Mouse (Mus musculus) neural tube, embryonic 14.5 days (tissue): ENCODE measurements around the gene Sh2d2a. TPM values are rescaled to one million over a fixed set of nuclear protein-coding genes. Genes with fewer than 3 reads are reported as not detected.
"Not testable (repeated sequence)": the region's sequence is repeated elsewhere in the genome, so short reads cannot be mapped to it uniquely, and the experiment has no call there.

Source experiments
- ATAC-seq: fragments of 200-750 bp; cut with Nextera tagmentation; 2 replicates; pipeline ENCODE4 v1.8.0; 2017; ENCODE audit warnings: low read depth, mild to moderate bottlenecking, moderate TSS enrichment, moderate library complexity
- H3K27ac ChIP-seq: fragments of 300-500 bp; sonication (generic); 2 replicates; pipeline ENCODE4 v1.5.1; 2014; ENCODE audit warnings: low read depth, mild to moderate bottlenecking, control low read depth, low read length, moderate library complexity, mixed read lengths
- H3K27me3 ChIP-seq: fragments of 300-500 bp; sonication (generic); 2 replicates; pipeline ENCODE4 v1.6.1; 2014; ENCODE audit warnings: low read length; ENCODE audit not compliant: control insufficient read depth, insufficient read depth
- H3K36me3 ChIP-seq: fragments of 300-500 bp; sonication (generic); 2 replicates; pipeline ENCODE4 v1.6.1; 2014; ENCODE audit warnings: low read length, mixed read lengths; ENCODE audit not compliant: control insufficient read depth, insufficient read depth
- H3K4me1 ChIP-seq: fragments of 300-500 bp; sonication (generic); 2 replicates; pipeline ENCODE4 v1.6.1; 2014; ENCODE audit warnings: low read length; ENCODE audit not compliant: control insufficient read depth, insufficient read depth
- H3K4me2 ChIP-seq: fragments of 300-500 bp; sonication (generic); 2 replicates; pipeline ENCODE4 v1.6.1; 2014; ENCODE audit warnings: mild to moderate bottlenecking, low read depth, low read length, control low read depth
- H3K4me3 ChIP-seq: fragments of 300-500 bp; sonication (generic); 2 replicates; pipeline ENCODE4 v1.5.1; 2014; ENCODE audit warnings: low read depth, low read length, control low read depth, mixed read lengths
- H3K9ac ChIP-seq: fragments of 300-500 bp; sonication (generic); replicated peaks from 2 replicates; pipeline ENCODE4 v1.6.1; 2014; ENCODE audit warnings: low read depth, mild to moderate bottlenecking, control low read depth, low read length, mixed read lengths
- H3K9me3 ChIP-seq: fragments of 300-500 bp; sonication (generic); 2 replicates; pipeline ENCODE4 v1.6.1; 2016; ENCODE audit warnings: low read length; ENCODE audit not compliant: control insufficient read depth
- WGBS: fragments of 180-500 bp; shearing (Covaris S2); extraction: QIAGEN DNeasy Blood & Tissue Kit; methylation state at CpG from one replicate; pipeline ENCODE4 v1.1.7; 2014; 5-methylcytosine and 5-hydroxymethylcytosine counted together
- polyA plus RNA-seq: library from polyadenylated mRNA; unstranded; fragments of >200 nt; fragmentation: Nextera tagmentation; extraction: Ambion mirVana; gene quantifications from 2 replicates; pipeline ENCODE4 v1.2.1, GENCODE M21; 2014

Sh2d2a gene
- polyA plus RNA-seq, 1 experiment from 2014 or later: not detected

DNA sequence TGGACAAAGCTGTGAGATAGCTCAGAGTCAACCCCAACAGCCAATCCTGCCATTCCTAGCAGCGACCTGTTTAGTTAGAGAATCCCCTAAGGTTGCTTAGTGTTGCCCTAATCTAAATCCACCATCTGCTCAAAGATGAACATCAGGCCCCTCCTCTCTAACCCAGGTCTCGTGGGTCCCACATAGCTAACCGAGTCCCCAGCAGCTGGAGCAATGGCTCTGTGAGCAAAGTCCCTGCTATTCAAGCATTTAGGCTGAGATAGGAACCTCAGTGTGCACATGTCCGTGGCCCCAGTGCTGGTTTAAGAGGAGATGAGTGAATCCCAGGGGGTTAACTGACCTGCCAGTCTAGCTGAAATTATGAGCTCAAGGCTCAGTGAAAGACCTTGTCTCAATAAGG, 369 bp upstream of the Sh2d2a start:
- 63% methylated on average over 4 of the region's 4 CpGs for WGBS
- Histone ChIP-seq H3K4me2 (no peak overlapping the region), H3K9me3 (no peaks in the 10 kb centered on the region), H3K27me3 (no peaks in the 10 kb centered on the region), H3K4me3 (no peak overlapping the region), H3K27ac (no peak overlapping the region), H3K36me3 (no peaks in the 10 kb centered on the region), H3K9ac (no peak overlapping the region), H3K4me1 (no peaks in the 10 kb centered on the region)
- ATAC-seq: no peak

DNA sequence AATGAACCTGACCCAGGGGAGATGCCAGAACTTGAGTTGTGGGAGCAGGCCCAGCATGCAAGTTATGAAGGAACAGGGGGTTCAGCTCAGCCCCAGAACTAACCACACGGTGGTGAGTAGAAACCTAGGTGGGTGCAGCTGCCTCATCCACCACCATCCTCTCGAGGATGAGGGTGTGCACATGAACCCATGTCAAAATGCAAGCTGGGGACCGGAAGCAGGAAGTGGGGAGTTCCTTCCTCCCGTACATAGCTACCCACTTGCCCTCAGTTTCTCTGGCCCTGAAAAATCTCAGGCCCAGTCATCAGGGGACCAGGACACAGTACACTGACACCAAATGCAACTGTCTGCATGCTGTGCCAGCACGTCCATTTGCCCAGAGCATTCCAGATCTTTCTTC, 1.1 kb downstream of the Sh2d2a start:
- Histone ChIP-seq H3K9ac (no peak overlapping the region), H3K27ac (no peak overlapping the region), H3K36me3 (no peaks in the 10 kb centered on the region), H3K4me3 (no peak overlapping the region), H3K27me3 (no peaks in the 10 kb centered on the region), H3K9me3 (no peaks in the 10 kb centered on the region), H3K4me1 (no peaks in the 10 kb centered on the region), H3K4me2 (no peak overlapping the region)
- WGBS: 75% methylated on average over 5 of the region's 5 CpGs
- ATAC-seq: no peak

DNA sequence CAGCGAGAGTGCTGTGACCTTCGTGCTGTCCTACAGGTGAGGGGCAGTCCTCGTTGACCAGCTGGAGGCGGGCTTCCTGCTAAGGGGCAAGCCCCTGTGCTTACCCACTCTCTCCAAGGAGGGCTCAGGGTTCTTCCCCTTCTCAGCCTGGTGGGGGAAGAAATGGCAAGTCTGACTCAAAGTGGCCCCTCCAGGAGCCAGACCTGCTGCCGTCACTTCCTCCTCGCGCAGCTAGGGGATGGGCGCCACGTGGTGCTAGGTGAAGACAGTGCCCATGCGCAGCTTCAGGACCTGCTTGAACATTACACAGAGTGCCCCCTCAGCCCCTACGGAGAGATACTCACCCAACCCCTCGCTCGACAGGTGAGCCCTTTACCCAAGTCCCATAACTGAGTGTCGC, 2.6 kb downstream of the Sh2d2a start:
- 88% methylated on average over 14 of the region's 14 CpGs for WGBS

DNA sequence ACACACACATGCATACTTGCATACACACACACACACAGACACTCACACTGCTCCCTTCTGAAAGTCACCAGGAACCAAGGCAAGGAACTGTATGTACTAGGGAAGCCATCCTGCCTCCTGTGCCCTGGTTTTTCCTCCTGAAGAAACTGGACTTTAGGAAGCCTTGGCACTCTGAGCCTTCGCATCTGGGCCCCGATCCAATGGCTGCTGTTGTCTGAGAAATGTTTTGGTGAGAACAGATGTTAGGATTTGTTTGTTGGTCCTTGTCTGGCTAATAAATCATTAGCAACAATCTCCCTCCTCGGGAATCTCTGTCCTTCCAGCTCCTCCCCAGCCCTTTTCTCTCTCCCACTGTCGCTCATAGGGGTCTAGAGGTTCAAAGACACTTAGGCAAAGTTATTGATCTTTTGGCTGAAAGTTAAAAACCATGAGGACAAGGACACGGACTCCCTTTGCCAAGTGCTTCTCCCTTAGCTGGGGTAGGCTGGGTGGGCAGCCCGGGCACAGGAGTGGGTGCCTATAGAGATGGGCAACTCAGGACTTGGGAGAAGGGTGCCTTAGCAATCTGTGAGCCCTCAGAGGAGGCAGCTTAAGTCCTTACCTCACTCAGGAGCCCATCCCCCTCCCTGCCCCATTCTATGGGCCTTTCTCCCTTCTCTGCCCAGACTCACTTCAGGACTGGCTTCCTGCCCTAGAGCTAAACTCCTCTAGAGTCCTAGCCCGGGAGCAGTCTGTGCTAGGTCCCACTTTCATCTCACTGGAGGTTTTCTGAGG, 8.4 kb downstream of the Sh2d2a start:
- 63% methylated on average over 7 of the region's 7 CpGs for whole genome bisulfite sequencing
- H3K4me2 ChIP-seq: no peak overlapping the region
- H3K36me3 ChIP-seq: peaks cover 23% of the 10 kb centered on the region; the same call in 1 of the 2 replicates
- H3K4me3 ChIP-seq: no peak overlapping the region
- ATAC-seq: no peak; the same call in 1 of the 2 replicates
- no peaks in the 10 kb centered on the region for H3K27me3 ChIP-seq
- no peak overlapping the region for H3K9ac ChIP-seq
- H3K27ac ChIP-seq: no peak overlapping the region
- no peaks in the 10 kb centered on the region for H3K4me1 ChIP-seq
- no peaks in the 10 kb centered on the region for H3K9me3 ChIP-seq

More for the DNA sequence above, 2.6 kb downstream of the Sh2d2a start:
- H3K27ac ChIP-seq: no peak overlapping the region
- no peaks in the 10 kb centered on the region for H3K4me1 ChIP-seq
- no peak overlapping the region for H3K9ac ChIP-seq
- no peak overlapping the region for H3K4me2 ChIP-seq
- no peak for ATAC-seq
- H3K36me3 ChIP-seq: no peaks in the 10 kb centered on the region
- no peaks in the 10 kb centered on the region for H3K27me3 ChIP-seq
- no peak overlapping the region for H3K4me3 ChIP-seq
- H3K9me3 ChIP-seq: no peaks in the 10 kb centered on the region

- Histone ChIP-seq H3K27ac (no peak overlapping the region), H3K4me1 (no peaks in the 10 kb centered on the region), H3K9ac (no peak overlapping the region), H3K4me2 (no peak overlapping the region), H3K4me3 (no peak overlapping the region), H3K36me3 (peaks cover 26% of the 10 kb centered on the region), H3K9me3 (no peaks in the 10 kb centered on the region), H3K27me3 (no peaks in the 10 kb centered on the region)
- WGBS: 92% methylated on average over 8 of the region's 8 CpGs
- ATAC-seq: no peak
Measured at GRCm38 (mm10) chr3:87855936-87856335, 9.4 kb downstream of the Sh2d2a start.

DNA sequence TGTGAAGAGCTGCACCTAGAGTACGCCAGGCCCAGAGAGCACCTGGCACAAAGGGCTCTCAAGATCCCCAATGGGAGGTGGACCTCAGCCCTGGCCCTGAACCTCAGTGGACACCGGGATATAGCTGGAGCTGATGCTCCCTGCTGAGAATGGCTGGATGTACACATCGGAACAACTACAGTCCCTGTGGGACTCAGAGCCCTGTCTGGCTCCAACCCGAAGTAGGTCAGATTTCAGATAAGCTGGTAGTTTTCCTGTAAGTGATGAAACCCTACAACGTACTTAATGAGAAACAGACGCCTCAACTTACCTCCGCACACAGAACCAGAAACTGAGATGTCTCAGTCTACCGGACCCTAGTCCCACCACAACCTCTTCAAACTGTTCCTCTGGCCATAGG, 11.1 kb downstream of the Sh2d2a start:
- Histone ChIP-seq H3K36me3 (peaks cover 40% of the 10 kb centered on the region), H3K9ac (no peak overlapping the region), H3K4me2 (no peak overlapping the region), H3K9me3 (no peaks in the 10 kb centered on the region), H3K27ac (no peak overlapping the region), H3K27me3 (no peaks in the 10 kb centered on the region), H3K4me3 (no peak overlapping the region), H3K4me1 (no peaks in the 10 kb centered on the region)
- no peak for ATAC-seq
- 95% methylated on average over 8 of the region's 8 CpGs for WGBS

- H3K9me3 ChIP-seq: no peaks in the 10 kb centered on the region
- H3K4me2 ChIP-seq: no peak overlapping the region
- WGBS: 33% methylated on average over 3 of the region's 3 CpGs
- no peaks in the 10 kb centered on the region for H3K27me3 ChIP-seq
- H3K27ac ChIP-seq: no peak overlapping the region
- ATAC-seq: peak; percentile 54; the same call in 1 of the 2 replicates
- H3K9ac ChIP-seq: no peak overlapping the region
- no peak overlapping the region for H3K4me3 ChIP-seq
- H3K36me3 ChIP-seq: peaks cover 48% of the 10 kb centered on the region
- H3K4me1 ChIP-seq: no peaks in the 10 kb centered on the region
Measured at GRCm38 (mm10) chr3:87859813-87860212, 13.3 kb downstream of the Sh2d2a start.

GRCm38 (mm10) chr3:87864111-87864510, 17.6 kb downstream of the Sh2d2a start:
- 91% methylated on average over 4 of the region's 4 CpGs for WGBS
- H3K9me3 ChIP-seq, H3K4me3 ChIP-seq, H3K27ac ChIP-seq, H3K4me1 ChIP-seq, H3K4me2 ChIP-seq, H3K9ac ChIP-seq, H3K27me3 ChIP-seq, ATAC-seq: not testable (repeated sequence)
- peaks cover 54% of the 10 kb centered on the region for H3K36me3 ChIP-seq

DNA sequence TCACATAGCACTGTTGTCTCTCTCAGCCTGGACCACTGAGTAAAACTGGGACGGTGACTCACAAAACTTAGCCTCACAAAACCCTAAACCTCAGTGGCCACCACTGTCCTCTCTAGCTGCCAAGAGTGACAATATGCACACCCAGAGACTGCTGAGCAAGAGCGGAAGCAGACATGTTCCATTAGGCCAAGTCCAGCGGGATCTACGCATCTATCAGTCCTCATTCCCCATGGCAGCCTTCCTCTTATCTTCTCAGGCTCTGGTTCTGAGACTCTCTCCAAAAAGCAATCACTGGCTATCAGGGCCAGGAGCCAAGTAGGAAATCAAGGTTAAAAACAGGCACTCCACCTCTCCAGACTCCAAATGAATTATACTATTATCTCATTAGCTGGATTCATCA, 31.2 kb downstream of the Sh2d2a start:
- Histone ChIP-seq H3K27me3 (no peaks in the 10 kb centered on the region), H3K9ac (no peak overlapping the region), H3K4me2 (no peak overlapping the region), H3K9me3 (no peaks in the 10 kb centered on the region), H3K27ac (no peak overlapping the region), H3K4me1 (no peaks in the 10 kb centered on the region), H3K36me3 (peaks cover 4% of the 10 kb centered on the region; the same call in 1 of the 2 replicates), H3K4me3 (no peak overlapping the region)
- 93% methylated on average over 4 of the region's 4 CpGs for WGBS
- no peak for ATAC-seq
